8 mouse cellular contexts compared by ENCODE assay signal in genomic region chr16:34967120-34967800, GRCm38 (mm10). TPM values are rescaled to one million over a fixed set of nuclear protein-coding genes. Genes with fewer than 3 reads are reported as not detected.
DNase-seq lines count a peak whose midpoint lies in the region; TF ChIP-seq lines count a peak whose summit lies in the region.
"Had no signal": no experiment of that assay in that cellular context is flagged by ENCODE, and none has a peak within 500 bp of the region (broad histone marks: within the 10 kb centered on the region; RNA-seq: fewer than 3 reads in every experiment).

No protein-coding gene starts in this region.

- intact Hi-C loops in gastrocnemius, postnatal 14 days (cut with DNase I; ENCODE audit: low total_unique reads), result loop anchor here (5.0 kb wide), 1 partner anchor 45 kb away; no protein-coding TSS in a partner anchor
- intact Hi-C loops in left cerebral cortex, adult 2 months (cut with DNase I), result loop anchor here (1.0 to 2.0 kb wide), 2 partner anchors 46 to 65 kb away; no protein-coding TSS in a partner anchor

- H3K4me3 ChIP-seq in left cerebral cortex, adult 2 months, result no peak overlapping the region
- H3K4me3 ChIP-seq: myocyte had no signal

- TF ChIP-seq CTCF in left cerebral cortex, adult 2 months (IDR thresholded peaks at IDR 0.05), result peak; percentile 93

- DNase-seq in adrenal gland, adult 8-10 months, result peak; percentile 70
- DNase-seq in embryo, embryonic 10 days (ENCODE audit: low spot score), result peak; percentile 90
- DNase-seq in gastrocnemius, postnatal 14 days, result peak; percentile 82
- peak; percentile 24 for DNase-seq in hindlimb bud, embryonic 11.5 days (ENCODE audit: extremely low spot score, low read depth, low spot score)
- DNase-seq in left cerebral cortex, adult 2 months (ENCODE audit: extremely low spot score in 1 of 2, low spot score in 2 of 2), result peak; percentile 68 to 73
- peak; percentile 84 to 87 for DNase-seq in lung, postnatal 4 days
- DNase-seq in skeletal muscle tissue, adult 2 months (ENCODE audit: low read depth, low spot score), result peak; percentile 84

- no peak overlapping the region for H3K27ac ChIP-seq in left cerebral cortex, adult 2 months

RNA-seq across cellular contexts. Expression of gene Hacd2, which starts 55.0 kb away (rescaled TPM):
- 10 to 100 TPM; 30.9 to 51.4 (median 43.5) TPM for total RNA-seq in adrenal gland, adult 8-10 months (2022)
- 1 to 10 TPM; 2.3 to 3.5 TPM for total RNA-seq in gastrocnemius, postnatal 14 days (2021)
- 10 to 100 TPM; 25.3 to 30.2 TPM for total RNA-seq in left cerebral cortex, adult 2 months (2021)

Comparison
In these comparisons a context has a peak if more than half of its experiments do, and no peak if none do; other contexts are left out.
1. DNase-seq: peak in every context shown above with its lines; median percentile 90 in embryo, embryonic 10 days; 86 in lung, postnatal 4 days; 84 in skeletal muscle tissue, adult 2 months; 82 in gastrocnemius, postnatal 14 days; 70 in left cerebral cortex, adult 2 months; 70 in adrenal gland, adult 8-10 months; 24 in hindlimb bud, embryonic 11.5 days.
2. RNA of gene Hacd2, which starts 55.0 kb away (total RNA-seq): 30.9 to 51.4 TPM in adrenal gland, adult 8-10 months and 25.3 to 30.2 TPM in left cerebral cortex, adult 2 months; 2.3 to 3.5 TPM in gastrocnemius, postnatal 14 days; every median in the first group is over 4 times any median in the second.